Mouse (Mus musculus) intestine, embryonic 16.5 days (tissue): ENCODE results near the gene Ppp1r12b. TPM values are rescaled to one million over a fixed set of nuclear protein-coding genes. Genes with fewer than 3 reads are reported as not detected.

Experiments
- ATAC-seq: fragments of 200-750 bp; cut with Nextera tagmentation; 2 replicates; pipeline ENCODE4 v1.8.0; 2017; ENCODE audit warnings: moderate TSS enrichment, moderate library complexity
- H3K27ac ChIP-seq: fragments of 300-500 bp; sonication (generic); 2 replicates; pipeline ENCODE4 v1.5.1; 2014; ENCODE audit warnings: mild to moderate bottlenecking, low read length
- H3K27me3 ChIP-seq: fragments of 300-500 bp; sonication (generic); replicated peaks from 2 replicates; pipeline ENCODE4 v1.6.1; 2014; ENCODE audit warnings: low read length, control low read depth, mixed read lengths; ENCODE audit not compliant: control insufficient read depth, insufficient read depth
- H3K36me3 ChIP-seq: fragments of 300-500 bp; sonication (generic); 2 replicates; pipeline ENCODE4 v1.6.1; 2014; ENCODE audit warnings: low read length, control low read depth; ENCODE audit not compliant: control insufficient read depth, insufficient read depth
- H3K4me1 ChIP-seq: fragments of 300-500 bp; sonication (generic); 2 replicates; pipeline ENCODE4 v1.6.1; 2014; ENCODE audit warnings: low read length, control low read depth, mixed read lengths; ENCODE audit not compliant: control insufficient read depth, insufficient read depth
- H3K4me2 ChIP-seq: fragments of 300-500 bp; sonication (generic); 2 replicates; pipeline ENCODE4 v1.6.1; 2014; ENCODE audit warnings: low read depth, low read length, control low read depth
- H3K4me3 ChIP-seq: fragments of 300-500 bp; sonication (generic); 2 replicates; pipeline ENCODE4 v1.5.1; 2014; ENCODE audit warnings: mild to moderate bottlenecking, low read length
- H3K9ac ChIP-seq: fragments of 300-500 bp; sonication (generic); 2 replicates; pipeline ENCODE4 v1.6.1; 2014; ENCODE audit warnings: low read depth, low read length
- H3K9me3 ChIP-seq: fragments of 300-500 bp; sonication (generic); 2 replicates; pipeline ENCODE4 v1.6.1; 2016; ENCODE audit warnings: low read length, control low read depth; ENCODE audit not compliant: control insufficient read depth
- WGBS: fragments of 180-500 bp; shearing (Covaris S2); extraction: QIAGEN DNeasy Blood & Tissue Kit; methylation state at CpG from one replicate; pipeline ENCODE4 v1.1.7; 2014; 5-methylcytosine and 5-hydroxymethylcytosine counted together
- polyA plus RNA-seq: library from polyadenylated mRNA; unstranded; fragments of >200 nt; fragmentation: Nextera tagmentation; extraction: Ambion mirVana; gene quantifications from 2 replicates; pipeline ENCODE4 v1.2.1, GENCODE M21; 2015

The Ppp1r12b gene
- polyA plus RNA-seq, 1 experiment from 2014 or later, result 13.9 TPM

DNA sequence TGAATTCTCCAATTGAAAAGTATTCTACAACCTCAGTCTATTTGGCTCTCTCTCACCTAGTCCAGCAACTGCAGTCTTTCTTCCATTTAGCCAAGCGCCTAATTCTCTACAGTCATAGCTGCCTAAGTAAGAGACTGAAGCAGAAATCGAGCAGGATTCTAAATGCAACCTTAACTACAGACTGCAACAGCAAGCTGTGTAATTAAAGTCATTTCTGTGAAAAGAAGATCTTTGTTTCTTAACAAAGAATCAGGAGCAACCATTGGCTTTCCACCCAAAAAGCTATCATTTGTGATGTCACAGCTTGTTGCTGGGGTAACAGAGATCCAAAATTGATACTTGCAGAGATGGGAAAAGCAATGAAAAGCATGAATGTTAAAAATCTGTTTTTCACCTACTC lies 89.3 kb downstream of the Ppp1r12b start:
- WGBS, result 88% methylated on average over 2 of the region's 2 CpGs
- H3K27ac ChIP-seq, result no peak overlapping the region
- H3K4me3 ChIP-seq, result no peak overlapping the region
- ATAC-seq, result no peak
- no peaks in the 10 kb centered on the region for H3K4me1 ChIP-seq
- H3K9me3 ChIP-seq, result no peaks in the 10 kb centered on the region
- no peaks in the 10 kb centered on the region for H3K27me3 ChIP-seq
- H3K9ac ChIP-seq, result no peak overlapping the region
- no peaks in the 10 kb centered on the region for H3K36me3 ChIP-seq
- H3K4me2 ChIP-seq, result no peak overlapping the region

DNA sequence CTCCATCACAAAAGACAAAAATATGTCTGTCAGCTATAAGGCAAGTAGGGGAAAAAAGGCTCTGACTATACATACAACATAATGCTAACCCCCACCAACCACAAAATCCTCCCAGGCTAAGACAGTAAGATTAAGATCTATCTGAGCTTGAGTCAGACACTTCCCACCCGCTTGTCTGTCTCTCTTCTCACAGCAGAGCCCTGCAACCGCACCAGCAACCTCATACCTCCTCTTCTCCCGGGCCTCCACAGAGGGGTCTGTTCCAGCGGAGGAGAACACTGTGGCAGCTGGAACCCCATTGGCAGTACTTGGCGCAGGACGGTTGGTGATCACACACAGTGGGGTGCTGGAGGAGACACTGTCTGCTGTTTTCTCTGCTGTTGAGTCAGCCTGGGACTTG lies 90.2 kb downstream of the Ppp1r12b start:
- H3K27ac ChIP-seq, result no peak overlapping the region
- H3K4me2 ChIP-seq, result no peak overlapping the region
- H3K9ac ChIP-seq, result no peak overlapping the region
- no peaks in the 10 kb centered on the region for H3K27me3 ChIP-seq
- 74% methylated on average over 6 of the region's 6 CpGs for WGBS
- no peaks in the 10 kb centered on the region for H3K4me1 ChIP-seq
- no peak overlapping the region for H3K4me3 ChIP-seq
- H3K36me3 ChIP-seq, result no peaks in the 10 kb centered on the region
- ATAC-seq, result no peak
- no peaks in the 10 kb centered on the region for H3K9me3 ChIP-seq

DNA sequence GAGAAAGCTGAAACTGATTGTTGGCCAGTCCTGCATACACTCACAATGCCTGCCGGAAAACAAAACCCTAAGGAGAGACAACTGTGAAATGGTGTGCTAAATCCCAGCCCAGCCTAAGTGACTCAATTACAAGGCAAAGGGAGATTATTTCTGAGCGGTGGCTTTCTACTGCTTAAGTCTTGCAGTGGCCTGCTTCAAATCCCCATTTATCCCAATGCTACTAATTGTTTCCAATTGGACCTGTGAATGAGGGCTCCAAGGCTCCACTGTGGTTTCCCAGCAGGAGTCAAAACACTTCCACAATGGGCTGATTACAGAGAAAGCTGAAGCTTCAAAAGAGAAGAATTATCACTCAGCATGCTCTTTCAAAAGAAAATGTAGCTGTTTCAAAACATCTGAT lies 95.2 kb downstream of the Ppp1r12b start:
- no peaks in the 10 kb centered on the region for H3K27me3 ChIP-seq
- ATAC-seq, result no peak
- no peaks in the 10 kb centered on the region for H3K36me3 ChIP-seq
- H3K4me2 ChIP-seq, result no peak overlapping the region
- no peaks in the 10 kb centered on the region for H3K4me1 ChIP-seq
- H3K27ac ChIP-seq, result no peak overlapping the region
- WGBS, result 46% methylated on average over 2 of the region's 2 CpGs
- H3K9ac ChIP-seq, result no peak overlapping the region
- no peak overlapping the region for H3K4me3 ChIP-seq
- no peaks in the 10 kb centered on the region for H3K9me3 ChIP-seq

DNA sequence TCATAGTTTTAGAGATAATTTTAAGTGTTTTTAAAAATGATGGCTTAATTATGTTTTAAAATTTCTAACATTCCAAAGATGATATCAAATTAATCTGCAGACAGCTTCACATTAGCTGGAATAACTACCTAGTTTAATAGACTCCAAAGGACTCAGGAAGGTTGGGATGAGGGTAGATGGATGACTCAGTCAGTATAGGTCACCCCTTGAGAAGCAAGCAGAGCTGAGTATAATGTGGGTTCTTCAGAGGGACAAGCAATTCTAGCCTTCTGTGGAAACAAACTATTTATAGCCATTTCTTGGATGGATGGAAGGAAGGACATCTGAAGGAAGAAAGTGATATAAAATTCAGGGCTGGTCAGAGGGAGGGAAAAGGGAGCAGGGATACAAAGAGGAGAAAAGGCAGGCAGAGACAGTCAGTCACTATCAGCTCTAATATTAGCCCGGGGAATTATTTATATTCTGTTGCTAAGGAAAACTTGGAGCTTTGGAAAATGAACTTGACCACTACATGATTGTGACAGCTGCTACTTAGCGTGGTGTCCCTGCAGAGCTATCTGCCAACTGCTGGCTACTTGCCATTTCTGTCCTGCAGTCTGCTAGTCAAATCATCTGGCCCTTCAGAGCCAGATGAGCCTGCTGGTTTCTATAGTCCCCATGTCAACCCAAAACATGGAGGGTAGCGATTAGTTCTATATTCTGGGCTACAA lies 97.2 kb downstream of the Ppp1r12b start:
- ATAC-seq, result no peak
- Histone ChIP-seq H3K9ac (no peak overlapping the region), H3K4me1 (no peaks in the 10 kb centered on the region), H3K4me2 (no peak overlapping the region), H3K36me3 (no peaks in the 10 kb centered on the region), H3K9me3 (no peaks in the 10 kb centered on the region), H3K4me3 (no peak overlapping the region), H3K27ac (no peak overlapping the region), H3K27me3 (no peaks in the 10 kb centered on the region)
- 53% methylated on average over 3 of the region's 3 CpGs for WGBS

- ATAC-seq, result no peak
- no peaks in the 10 kb centered on the region for H3K4me1 ChIP-seq
- no peaks in the 10 kb centered on the region for H3K27me3 ChIP-seq
- H3K9ac ChIP-seq, result no peak overlapping the region
- H3K4me3 ChIP-seq, result no peak overlapping the region
- no peak overlapping the region for H3K27ac ChIP-seq
- 82% methylated on average over 1 of the region's 1 CpGs for WGBS
- no peaks in the 10 kb centered on the region for H3K36me3 ChIP-seq
- no peaks in the 10 kb centered on the region for H3K9me3 ChIP-seq
- no peak overlapping the region for H3K4me2 ChIP-seq
Measured at GRCm38 (mm10) chr1:134854325-134854982, 101.3 kb downstream of the Ppp1r12b start.

DNA sequence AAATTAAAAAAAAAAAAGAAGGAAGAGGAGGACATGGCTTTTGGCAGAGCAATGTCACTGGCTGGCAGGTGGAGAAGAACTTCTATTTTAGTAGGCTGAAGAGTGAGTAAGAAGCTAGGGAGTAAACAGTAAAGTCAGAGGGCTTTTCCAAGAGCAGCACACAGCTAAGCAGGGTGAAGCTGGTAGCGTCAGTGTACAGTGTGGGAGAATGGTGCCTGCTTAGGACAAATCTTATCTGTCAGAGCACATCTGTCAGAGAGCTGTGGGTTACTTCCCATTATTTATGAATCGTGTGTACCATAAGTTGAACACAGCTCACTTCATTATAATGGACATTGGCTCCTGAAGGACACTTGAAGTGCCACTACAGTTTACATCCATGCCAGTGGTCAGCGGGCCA lies 102.9 kb downstream of the Ppp1r12b start:
- H3K27ac ChIP-seq, result no peak overlapping the region
- H3K9ac ChIP-seq, result no peak overlapping the region
- no peaks in the 10 kb centered on the region for H3K9me3 ChIP-seq
- H3K36me3 ChIP-seq, result no peaks in the 10 kb centered on the region
- WGBS, result 91% methylated on average over 3 of the region's 3 CpGs
- no peak overlapping the region for H3K4me2 ChIP-seq
- ATAC-seq, result no peak
- no peaks in the 10 kb centered on the region for H3K27me3 ChIP-seq
- no peaks in the 10 kb centered on the region for H3K4me1 ChIP-seq
- no peak overlapping the region for H3K4me3 ChIP-seq

DNA sequence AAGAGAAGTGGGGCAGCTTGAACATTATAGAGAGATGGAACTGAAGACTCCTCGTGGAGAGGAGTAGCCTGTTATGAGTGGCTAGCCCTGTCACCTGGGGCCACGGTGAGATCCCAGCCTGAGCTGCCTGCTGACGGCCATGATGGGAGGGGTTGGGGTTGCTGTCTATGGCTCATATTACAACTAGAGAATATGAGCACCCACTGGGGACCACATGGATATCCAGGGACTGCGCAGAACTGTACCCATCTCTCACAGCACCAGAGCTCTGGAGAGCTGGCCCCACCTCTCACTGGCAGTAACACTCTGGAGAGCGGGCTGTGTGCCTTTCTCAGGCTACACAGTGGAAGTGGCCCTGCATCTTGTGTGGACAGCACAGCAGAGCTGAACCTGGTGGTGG lies 104.5 kb downstream of the Ppp1r12b start:
- no peaks in the 10 kb centered on the region for H3K9me3 ChIP-seq
- H3K27me3 ChIP-seq, result no peaks in the 10 kb centered on the region
- ATAC-seq, result no peak

GRCm38 (mm10) chr1:134850361-134850760 lies 105.4 kb downstream of the Ppp1r12b start:
- 94% methylated on average over 3 of the region's 3 CpGs for WGBS
- ATAC-seq, result no peak

More for the DNA sequence above, 104.5 kb downstream of the Ppp1r12b start:
- Histone ChIP-seq H3K36me3 (no peaks in the 10 kb centered on the region), H3K9ac (no peak overlapping the region), H3K27ac (no peak overlapping the region), H3K4me3 (no peak overlapping the region), H3K4me2 (no peak overlapping the region), H3K4me1 (no peaks in the 10 kb centered on the region)
- WGBS, result 89% methylated on average over 5 of the region's 5 CpGs

DNA sequence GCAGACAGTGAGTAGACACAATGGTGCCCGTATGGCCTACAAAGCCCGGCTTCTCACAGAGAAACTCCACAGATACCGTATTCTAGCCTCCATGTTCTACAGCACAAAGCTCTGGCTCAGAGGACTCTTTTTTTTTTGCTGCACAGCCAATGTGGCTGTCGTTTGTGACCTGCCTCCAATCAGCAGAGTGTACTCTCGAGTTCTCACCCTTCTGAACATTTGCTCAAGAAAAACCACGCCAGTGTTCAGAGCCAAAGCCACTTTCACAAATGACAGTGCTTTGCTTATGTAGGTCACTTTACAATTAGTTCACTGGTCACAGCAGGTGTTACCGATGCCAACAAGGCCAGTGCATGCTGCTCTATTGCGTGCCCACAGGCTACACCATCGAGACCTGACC lies 107.9 kb downstream of the Ppp1r12b start:
- Histone ChIP-seq H3K9ac (no peak overlapping the region), H3K36me3 (no peaks in the 10 kb centered on the region), H3K4me1 (no peaks in the 10 kb centered on the region), H3K4me3 (no peak overlapping the region), H3K4me2 (no peak overlapping the region), H3K27ac (no peak overlapping the region), H3K9me3 (no peaks in the 10 kb centered on the region), H3K27me3 (no peaks in the 10 kb centered on the region)
- 82% methylated on average over 9 of the region's 9 CpGs for WGBS
- ATAC-seq, result no peak

More at GRCm38 (mm10) chr1:134850361-134850760, 105.4 kb downstream of the Ppp1r12b start:
- H3K4me1 ChIP-seq, result no peaks in the 10 kb centered on the region
- H3K9ac ChIP-seq, result no peak overlapping the region
- no peaks in the 10 kb centered on the region for H3K27me3 ChIP-seq
- H3K4me2 ChIP-seq, result no peak overlapping the region
- no peak overlapping the region for H3K27ac ChIP-seq
- H3K4me3 ChIP-seq, result no peak overlapping the region
- no peaks in the 10 kb centered on the region for H3K36me3 ChIP-seq
- no peaks in the 10 kb centered on the region for H3K9me3 ChIP-seq
